Mouse (Mus musculus) liver, adult 2 months (tissue): ENCODE measurements around the gene Krt1. TPM values are rescaled to one million over a fixed set of nuclear protein-coding genes. Genes with fewer than 3 reads are reported as not detected.

Experiments
- DNase-seq: peaks from one replicate; pipeline ENCODE4 v3.0.0-alpha.2; 2011; ENCODE audit warnings: low read depth, low spot score; ENCODE audit errors: extremely low read depth
- H3K27ac ChIP-seq: fragments of 200-500 bp; replicated peaks from 2 replicates; pipeline ENCODE4 v1.5.1; 2012; ENCODE audit warnings: low read depth, mild to moderate bottlenecking, control low read depth, inconsistent platforms, low read length; ENCODE audit not compliant: insufficient read depth
- H3K27me3 ChIP-seq: fragments of 200-500 bp; 2 replicates; pipeline ENCODE4 v1.6.1; 2012; ENCODE audit warnings: mild to moderate bottlenecking, moderate library complexity, low read length, inconsistent platforms; ENCODE audit not compliant: control insufficient read depth, insufficient read depth
- H3K36me3 ChIP-seq: fragments of 200-500 bp; 2 replicates; pipeline ENCODE4 v1.6.1; 2012; ENCODE audit warnings: low read length, inconsistent platforms; ENCODE audit not compliant: control insufficient read depth, insufficient read depth
- H3K4me1 ChIP-seq: fragments of 200-500 bp; 2 replicates; pipeline ENCODE4 v1.6.1; 2011; ENCODE audit warnings: low read length; ENCODE audit not compliant: control insufficient read depth, insufficient read depth
- H3K4me3 ChIP-seq: fragments of 200-500 bp; 2 replicates; pipeline ENCODE4 v1.5.1; 2011; ENCODE audit warnings: low read depth, mild to moderate bottlenecking, control low read depth, low read length, moderate library complexity; ENCODE audit not compliant: insufficient read depth
- H3K79me2 ChIP-seq: fragments of 200-500 bp; 2 replicates; pipeline ENCODE4 v1.6.1; 2012; ENCODE audit warnings: inconsistent platforms, mild to moderate bottlenecking, low read length, moderate library complexity; ENCODE audit not compliant: control insufficient read depth, insufficient read depth
- H3K9ac ChIP-seq: fragments of 200-500 bp; 2 replicates; pipeline ENCODE4 v1.6.1; 2012; ENCODE audit warnings: low read depth, mild to moderate bottlenecking, control low read depth, inconsistent platforms, low read length
- CTCF ChIP-seq: fragments of 200-500 bp; IDR thresholded peaks from 2 replicates; pipeline ENCODE4 v1.5.1; 2011; ENCODE audit warnings: low read depth, low read length, control low read depth
- POLR2A ChIP-seq: fragments of 200-500 bp; IDR thresholded peaks from 2 replicates; pipeline ENCODE4 v1.6.1; 2011; ENCODE audit warnings: low read length, control low read depth; ENCODE audit not compliant: insufficient read depth; ENCODE audit errors: extremely low read depth
- WGBS: fragments of 180-500 bp; shearing (Covaris S2); methylation state at CpG from one replicate; pipeline ENCODE4 v1.1.7; 2018; 5-methylcytosine and 5-hydroxymethylcytosine counted together
- polyA plus RNA-seq: library from polyadenylated mRNA; depleted of rRNA; stranded (reverse); fragments of >200 nt; gene quantifications from 2 replicates; pipeline ENCODE4 v1.2.3, GENCODE M21; 2012; rRNA removed
- total RNA-seq: library from RNA; depleted of rRNA; stranded (reverse); fragments of >200 nt; gene quantifications from 2 replicates; pipeline ENCODE4 v1.2.3, GENCODE M21; 2014; rRNA removed

Gene Krt1
- total and polyA plus RNA-seq, 2 experiments = not detected

- H3K27ac ChIP-seq = no peak overlapping the region
- H3K36me3 ChIP-seq = no peaks in the 10 kb centered on the region
- H3K27me3 ChIP-seq = no peaks in the 10 kb centered on the region
- WGBS = 77% methylated on average over 11 of the region's 11 CpGs
- no peaks in the 10 kb centered on the region for H3K4me1 ChIP-seq
- H3K4me3 ChIP-seq = no peak overlapping the region
- no peak for DNase-seq
- H3K79me2 ChIP-seq = no peaks in the 10 kb centered on the region
- H3K9ac ChIP-seq = no peak overlapping the region
- no peak for TF ChIP-seq CTCF
- no peak for TF ChIP-seq POLR2A
These were observed 47.4 kb downstream of the Krt1 start for GRCm38 (mm10) chr15:101803052-101803822.

DNA sequence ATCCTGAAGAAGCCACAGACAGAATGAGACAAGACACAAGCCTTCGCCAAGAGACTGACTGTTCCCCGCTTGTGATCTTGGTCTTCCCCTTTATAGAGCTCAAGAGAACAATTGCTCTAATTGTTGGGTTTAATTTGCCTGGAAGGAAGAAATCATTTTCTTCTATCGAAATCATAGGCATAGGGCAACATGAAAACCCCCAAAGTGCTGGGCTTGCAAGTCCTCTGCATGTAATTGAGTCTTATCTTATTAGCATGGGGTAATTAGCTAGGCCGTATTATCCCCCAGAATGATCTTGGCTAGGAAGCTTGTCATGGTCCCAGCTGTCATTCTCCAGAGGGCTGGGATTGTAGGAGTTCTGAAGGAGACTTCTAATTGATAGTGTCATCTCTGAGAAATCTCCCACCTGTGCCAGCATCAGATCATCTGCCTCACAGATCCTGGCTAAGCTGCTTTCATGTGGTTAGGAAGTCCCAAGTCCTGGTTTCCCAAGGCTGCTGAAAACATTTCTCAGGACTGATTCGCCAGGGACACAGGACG is 48.2 kb downstream of the Krt1 start, which contains the start of gene Krt73:
TSS of gene Krt73 (minus strand) at position 51 of the 540 bp plus-strand sequence.
- Histone ChIP-seq H3K79me2 (no peaks in the 10 kb centered on the region), H3K9ac (no peak within 1 kb of the TSS), H3K36me3 (no peaks in the 10 kb centered on the region), H3K27me3 (no peaks in the 10 kb centered on the region), H3K27ac (no peak within 1 kb of the TSS), H3K4me3 (no peak within 1 kb of the TSS), H3K4me1 (no peaks in the 10 kb centered on the region)
- 76% methylated on average over 6 of the region's 6 CpGs for WGBS
- no peak for DNase-seq
- TF ChIP-seq POLR2A = no peak
- TF ChIP-seq CTCF = no peak

Other genes with a start within 250 kb of the Krt1 start
- gene Gm5414, start 222.6 kb downstream of the Krt1 start, total RNA-seq = not detected in 2 replicates
- not detected in 2 replicates for gene Gm5414, start 222.6 kb downstream of the Krt1 start, polyA plus RNA-seq
- gene Gm5478, start 203.4 kb downstream of the Krt1 start, total RNA-seq = not detected in 2 replicates
- gene Gm5478, start 203.4 kb downstream of the Krt1 start, polyA plus RNA-seq = not detected in 2 replicates
- not detected in 2 replicates for gene Krt6b, start 170.5 kb downstream of the Krt1 start, total RNA-seq
- gene Krt6b, start 170.5 kb downstream of the Krt1 start, polyA plus RNA-seq = not detected in 2 replicates
- not detected in 2 replicates for gene Krt6a, start 156.5 kb downstream of the Krt1 start, total RNA-seq
- not detected in 2 replicates for gene Krt6a, start 156.5 kb downstream of the Krt1 start, polyA plus RNA-seq
- gene Krt5, start 137.9 kb downstream of the Krt1 start, total RNA-seq = not detected in 2 replicates
- gene Krt5, start 137.9 kb downstream of the Krt1 start, polyA plus RNA-seq = not detected in 2 replicates
- gene Krt71, start 107.7 kb downstream of the Krt1 start, total RNA-seq = not detected in 2 replicates
- gene Krt71, start 107.7 kb downstream of the Krt1 start, polyA plus RNA-seq = not detected in 2 replicates
- gene Krt72, start 64.3 kb downstream of the Krt1 start, total RNA-seq = not detected in 2 replicates
- gene Krt72, start 64.3 kb downstream of the Krt1 start, polyA plus RNA-seq = not detected in 2 replicates
- not detected in 2 replicates for gene Krt73, start 48.4 kb downstream of the Krt1 start, total RNA-seq
- gene Krt73, start 48.4 kb downstream of the Krt1 start, polyA plus RNA-seq = not detected in 2 replicates
- gene Krt2, start 32.6 kb downstream of the Krt1 start, total RNA-seq = not detected in 2 replicates
- not detected in 2 replicates for gene Krt2, start 32.6 kb downstream of the Krt1 start, polyA plus RNA-seq
- gene Krt77, start 18.9 kb upstream of the Krt1 start, total RNA-seq = not detected in 2 replicates
- gene Krt77, start 18.9 kb upstream of the Krt1 start, polyA plus RNA-seq = not detected in 2 replicates
- not detected in 2 replicates for gene Krt76, start 42.1 kb upstream of the Krt1 start, total RNA-seq
- not detected in 2 replicates for gene Krt76, start 42.1 kb upstream of the Krt1 start, polyA plus RNA-seq
- not detected in 2 replicates for gene Krt4, start 73.9 kb upstream of the Krt1 start, total RNA-seq
- gene Krt4, start 73.9 kb upstream of the Krt1 start, polyA plus RNA-seq = 0.06 TPM in 1 of 2 replicates, not detected in the other
- gene Krt79, start 89.5 kb upstream of the Krt1 start, total RNA-seq = 0.09 TPM in 1 of 2 replicates, not detected in the other
- gene Krt79, start 89.5 kb upstream of the Krt1 start, polyA plus RNA-seq = 0.04 and 0.10 TPM in 2 replicates
- gene Krt78, start 103.5 kb upstream of the Krt1 start, total RNA-seq = not detected in 2 replicates
- not detected in 2 replicates for gene Krt78, start 103.5 kb upstream of the Krt1 start, polyA plus RNA-seq
- gene Krt8, start 153.7 kb upstream of the Krt1 start, total RNA-seq = 240 and 251 TPM in 2 replicates
- 155 and 168 TPM in 2 replicates for gene Krt8, start 153.7 kb upstream of the Krt1 start, polyA plus RNA-seq
- 255 and 258 TPM in 2 replicates for gene Krt18, start 177.4 kb upstream of the Krt1 start, total RNA-seq
- gene Krt18, start 177.4 kb upstream of the Krt1 start, polyA plus RNA-seq = 110 and 124 TPM in 2 replicates
- gene Eif4b, start 223.0 kb upstream of the Krt1 start, total RNA-seq = 119 and 130 TPM in 2 replicates
- 70.5 and 73.8 TPM in 2 replicates for gene Eif4b, start 223.0 kb upstream of the Krt1 start, polyA plus RNA-seq
- 21.8 and 36.5 TPM in 2 replicates for gene Tns2, start 249.6 kb upstream of the Krt1 start, total RNA-seq
- 30.9 and 35.9 TPM in 2 replicates for gene Tns2, start 249.6 kb upstream of the Krt1 start, polyA plus RNA-seq